Mouse (Mus musculus): Measurements from ENCODE around the gene Thbs2. TPM values are rescaled to one million over a fixed set of nuclear protein-coding genes. Genes with fewer than 3 reads are reported as not detected.

Gene Thbs2
- polyA plus RNA-seq, 1 experiment from 2014 or later = 110 TPM

DNA sequence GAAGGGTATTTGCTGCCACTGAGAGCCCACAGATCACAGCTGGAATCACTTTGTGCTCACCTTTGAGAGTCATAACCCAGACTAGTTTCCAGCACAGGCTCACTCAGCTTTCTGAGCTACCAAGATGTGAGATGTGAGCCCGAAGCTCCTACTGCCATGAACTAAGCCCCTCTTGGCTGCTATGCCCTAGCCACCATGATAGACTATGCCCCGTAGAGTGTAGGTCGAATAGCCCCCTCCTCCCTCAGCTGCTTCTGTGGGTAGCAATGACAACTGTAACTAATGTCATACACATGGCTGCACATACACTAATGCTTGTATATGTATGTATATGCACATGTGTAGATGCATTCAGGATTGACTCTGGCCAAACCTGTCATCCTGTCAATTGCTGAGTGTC lies 20.3 kb upstream of the Thbs2 start:
- Histone ChIP-seq H3K9ac (no peak overlapping the region), H3K4me1 (peaks cover 4% of the 10 kb centered on the region; the same call in 1 of the 2 replicates), H3K27ac (no peak overlapping the region), H3K4me2 (no peak overlapping the region), H3K27me3 (no peaks in the 10 kb centered on the region), H3K9me3 (no peaks in the 10 kb centered on the region), H3K4me3 (no peak overlapping the region), H3K36me3 (no peaks in the 10 kb centered on the region)
- 78% methylated on average over 3 of the region's 3 CpGs for WGBS
- ATAC-seq (ENCODE audit: insufficient number of reproducible peaks, low FRiP score, low TSS enrichment, low read depth) = no peak

DNA sequence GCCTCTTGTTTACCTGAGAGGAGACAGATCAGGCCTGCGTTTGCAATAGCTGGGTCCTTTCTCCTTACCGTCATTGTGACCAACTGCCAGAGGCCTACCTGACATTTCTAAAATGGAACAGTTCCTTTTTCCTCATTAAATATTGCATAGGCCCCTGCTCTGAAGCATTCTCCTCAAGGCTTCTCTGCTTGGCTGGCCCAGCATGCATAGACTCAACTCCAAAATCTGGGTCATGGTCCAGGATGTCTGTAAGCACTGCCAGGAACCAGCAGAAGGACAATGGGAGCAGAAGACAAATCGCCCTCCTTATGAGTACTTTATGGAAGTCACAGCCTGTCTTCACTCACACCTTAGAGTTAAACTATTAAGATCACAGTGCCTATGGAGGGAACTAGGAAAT lies 17.7 kb upstream of the Thbs2 start:
- Histone ChIP-seq H3K27me3 (no peaks in the 10 kb centered on the region), H3K9me3 (no peaks in the 10 kb centered on the region), H3K9ac (no peak overlapping the region), H3K36me3 (no peaks in the 10 kb centered on the region), H3K4me2 (no peak overlapping the region), H3K4me3 (no peak overlapping the region), H3K27ac (no peak overlapping the region), H3K4me1 (no peaks in the 10 kb centered on the region)
- WGBS = 91% methylated on average over 3 of the region's 3 CpGs
- no peak for ATAC-seq (ENCODE audit: insufficient number of reproducible peaks, low FRiP score, low TSS enrichment, low read depth)

GRCm38 (mm10) chr17:14711032-14711431 lies 17.0 kb upstream of the Thbs2 start:
- whole genome bisulfite sequencing = 60% methylated on average over 3 of the region's 3 CpGs
- no peak for ATAC-seq (ENCODE audit: insufficient number of reproducible peaks, low FRiP score, low TSS enrichment, low read depth)
- H3K27me3 ChIP-seq = no peaks in the 10 kb centered on the region

GRCm38 (mm10) chr17:14706066-14706465 lies 12.0 kb upstream of the Thbs2 start:
- H3K4me2 ChIP-seq = no peak overlapping the region
- H3K9ac ChIP-seq = no peak overlapping the region
- H3K4me1 ChIP-seq = peaks cover 4% of the 10 kb centered on the region; the same call in 1 of the 2 replicates
- H3K4me3 ChIP-seq = no peak overlapping the region
- H3K9me3 ChIP-seq = no peaks in the 10 kb centered on the region
- no peaks in the 10 kb centered on the region for H3K36me3 ChIP-seq
- no peaks in the 10 kb centered on the region for H3K27me3 ChIP-seq
- no peak for ATAC-seq (ENCODE audit: insufficient number of reproducible peaks, low FRiP score, low TSS enrichment, low read depth)
- 87% methylated on average over 4 of the region's 4 CpGs for WGBS
- H3K27ac ChIP-seq = no peak overlapping the region

More at GRCm38 (mm10) chr17:14711032-14711431, 17.0 kb upstream of the Thbs2 start:
- Histone ChIP-seq H3K4me2 (no peak overlapping the region), H3K36me3 (no peaks in the 10 kb centered on the region), H3K4me3 (no peak overlapping the region), H3K9ac (no peak overlapping the region), H3K27ac (no peak overlapping the region), H3K9me3 (no peaks in the 10 kb centered on the region), H3K4me1 (no peaks in the 10 kb centered on the region)

GRCm38 (mm10) chr17:14705466-14705865 lies 11.4 kb upstream of the Thbs2 start:
- Histone ChIP-seq H3K27me3 (no peaks in the 10 kb centered on the region), H3K36me3 (no peaks in the 10 kb centered on the region), H3K4me1 (peaks cover 6% of the 10 kb centered on the region; the same call in 1 of the 2 replicates), H3K4me2 (no peak overlapping the region), H3K9me3 (no peaks in the 10 kb centered on the region), H3K9ac (no peak overlapping the region), H3K4me3 (no peak overlapping the region), H3K27ac (no peak overlapping the region)
- whole genome bisulfite sequencing = 85% methylated on average over 2 of the region's 2 CpGs
- no peak for ATAC-seq (ENCODE audit: insufficient number of reproducible peaks, low FRiP score, low TSS enrichment, low read depth)

DNA sequence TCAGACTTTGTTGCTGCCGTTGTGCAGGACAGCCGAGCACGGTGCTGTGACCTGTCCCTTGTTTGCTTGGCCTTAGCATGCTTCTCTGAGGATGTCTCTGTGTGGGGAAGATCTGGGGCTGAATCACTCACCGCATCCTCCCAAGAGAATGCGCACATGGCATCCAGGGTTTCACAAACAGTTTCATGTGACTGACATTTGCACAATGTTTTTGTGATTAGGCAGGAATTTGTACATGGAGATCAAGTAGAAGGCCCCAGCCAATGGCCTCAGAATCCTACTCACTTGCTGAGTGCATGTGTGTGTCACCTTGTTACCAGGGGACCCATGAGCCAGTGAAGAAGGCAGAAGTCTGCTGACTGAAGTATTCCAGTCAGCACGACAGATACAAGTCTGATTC lies 9.7 kb upstream of the Thbs2 start:
- ATAC-seq (ENCODE audit: insufficient number of reproducible peaks, low FRiP score, low TSS enrichment, low read depth) = no peak
- no peaks in the 10 kb centered on the region for H3K27me3 ChIP-seq
- 79% methylated on average over 6 of the region's 6 CpGs for WGBS
- H3K4me2 ChIP-seq = no peak overlapping the region
- H3K9ac ChIP-seq = no peak overlapping the region
- H3K9me3 ChIP-seq = no peaks in the 10 kb centered on the region
- H3K4me3 ChIP-seq = no peak overlapping the region
- no peak overlapping the region for H3K27ac ChIP-seq
- H3K36me3 ChIP-seq = no peaks in the 10 kb centered on the region
- H3K4me1 ChIP-seq = peaks cover 11% of the 10 kb centered on the region; the same call in 1 of the 2 replicates

GRCm38 (mm10) chr17:14703268-14703667 lies 9.2 kb upstream of the Thbs2 start:
- WGBS = 52% methylated on average over 4 of the region's 4 CpGs
- no peak overlapping the region for H3K4me2 ChIP-seq
- H3K4me3 ChIP-seq = no peak overlapping the region
- H3K4me1 ChIP-seq = peaks cover 11% of the 10 kb centered on the region; the same call in 1 of the 2 replicates
- no peaks in the 10 kb centered on the region for H3K36me3 ChIP-seq
- H3K27me3 ChIP-seq = no peaks in the 10 kb centered on the region
- H3K9me3 ChIP-seq = no peaks in the 10 kb centered on the region
- no peak overlapping the region for H3K9ac ChIP-seq
- no peak overlapping the region for H3K27ac ChIP-seq
- no peak for ATAC-seq (ENCODE audit: insufficient number of reproducible peaks, low FRiP score, low TSS enrichment, low read depth)

DNA sequence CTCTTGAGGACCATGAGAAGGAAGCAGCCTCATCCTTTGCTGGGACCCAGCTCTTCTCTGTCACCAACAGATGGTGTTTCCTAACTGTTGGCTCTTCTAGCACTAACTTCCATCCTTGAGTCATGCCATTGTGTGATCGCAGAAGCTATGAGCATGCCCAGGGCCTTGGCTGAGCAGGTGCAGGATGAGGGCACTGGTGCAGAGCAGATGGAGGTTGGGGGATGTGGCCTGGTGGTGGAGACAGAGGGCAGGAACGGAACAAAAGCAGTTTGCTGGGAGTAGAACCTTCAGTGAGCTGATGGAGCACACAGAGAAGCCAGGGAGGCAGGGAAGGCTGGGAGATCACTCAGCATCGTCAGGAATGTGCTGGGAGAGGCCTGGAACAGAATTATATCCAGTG lies 8.7 kb upstream of the Thbs2 start:
- Histone ChIP-seq H3K36me3 (no peaks in the 10 kb centered on the region), H3K4me3 (no peak overlapping the region), H3K4me2 (no peak overlapping the region), H3K27me3 (no peaks in the 10 kb centered on the region), H3K4me1 (peaks cover 11% of the 10 kb centered on the region; the same call in 1 of the 2 replicates), H3K9ac (no peak overlapping the region), H3K9me3 (no peaks in the 10 kb centered on the region), H3K27ac (no peak overlapping the region)
- no peak for ATAC-seq (ENCODE audit: insufficient number of reproducible peaks, low FRiP score, low TSS enrichment, low read depth)
- WGBS = 62% methylated on average over 3 of the region's 3 CpGs

- H3K4me2 ChIP-seq = no peak overlapping the region
- H3K9me3 ChIP-seq = no peaks in the 10 kb centered on the region
- H3K4me3 ChIP-seq = no peak overlapping the region
- H3K27me3 ChIP-seq = no peaks in the 10 kb centered on the region
- H3K9ac ChIP-seq = no peak overlapping the region
- H3K4me1 ChIP-seq = peaks cover 11% of the 10 kb centered on the region; the same call in 1 of the 2 replicates
- no peak overlapping the region for H3K27ac ChIP-seq
- no peaks in the 10 kb centered on the region for H3K36me3 ChIP-seq
- no peak for ATAC-seq (ENCODE audit: insufficient number of reproducible peaks, low FRiP score, low TSS enrichment, low read depth)
- 59% methylated on average over 2 of the region's 2 CpGs for WGBS
Measured at GRCm38 (mm10) chr17:14701891-14702290, 7.9 kb upstream of the Thbs2 start.

- ATAC-seq (ENCODE audit: insufficient number of reproducible peaks, low FRiP score, low TSS enrichment, low read depth) = no peak
- Histone ChIP-seq H3K27ac (no peak overlapping the region; the same call in 1 of the 2 replicates), H3K4me2 (0 out of 2 replicates have a peak overlapping the region, but pooled peaks have one; percentile 14), H3K9ac (no peak overlapping the region), H3K9me3 (no peaks in the 10 kb centered on the region), H3K36me3 (no peaks in the 10 kb centered on the region), H3K4me1 (peaks cover 11% of the 10 kb centered on the region; the same call in 1 of the 2 replicates), H3K4me3 (no peak overlapping the region), H3K27me3 (no peaks in the 10 kb centered on the region)
- WGBS = 26% methylated on average over 5 of the region's 5 CpGs
Measured at GRCm38 (mm10) chr17:14700204-14700603, 6.2 kb upstream of the Thbs2 start.

DNA sequence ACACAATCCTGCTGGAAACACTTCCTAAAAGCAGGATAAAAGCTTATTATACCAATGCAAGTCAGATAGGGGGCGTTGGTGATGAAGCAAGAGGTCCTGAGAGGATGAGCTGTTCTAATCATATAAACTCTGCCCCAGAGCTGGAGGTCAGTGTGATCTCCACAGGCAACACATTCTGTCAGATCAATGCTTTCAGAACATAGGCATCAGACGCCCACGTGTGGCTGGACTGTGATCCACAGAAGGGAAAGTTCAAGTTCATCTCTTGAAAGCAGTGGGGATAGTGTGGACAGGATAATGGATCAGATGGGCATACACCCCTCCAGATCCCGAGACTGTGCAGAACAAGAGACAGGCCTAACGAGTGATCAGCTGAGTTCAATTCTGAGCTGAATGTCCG lies 4.2 kb upstream of the Thbs2 start:
- no peak overlapping the region for H3K9ac ChIP-seq
- WGBS = 64% methylated on average over 6 of the region's 6 CpGs

GRCm38 (mm10) chr17:14697096-14697495 lies 3.1 kb upstream of the Thbs2 start:
- Histone ChIP-seq H3K9ac (no peak overlapping the region), H3K36me3 (no peaks in the 10 kb centered on the region), H3K4me3 (no peak overlapping the region), H3K27ac (no peak overlapping the region), H3K4me1 (peaks cover 15% of the 10 kb centered on the region; the same call in 1 of the 2 replicates), H3K4me2 (no peak overlapping the region), H3K9me3 (no peaks in the 10 kb centered on the region), H3K27me3 (no peaks in the 10 kb centered on the region)
- ATAC-seq (ENCODE audit: insufficient number of reproducible peaks, low FRiP score, low TSS enrichment, low read depth) = no peak
- 68% methylated on average over 6 of the region's 6 CpGs for WGBS

More for the DNA sequence above, 4.2 kb upstream of the Thbs2 start:
- no peak for ATAC-seq (ENCODE audit: insufficient number of reproducible peaks, low FRiP score, low TSS enrichment, low read depth)
- Histone ChIP-seq H3K4me2 (no peak overlapping the region), H3K4me1 (peaks cover 17% of the 10 kb centered on the region; the same call in 1 of the 2 replicates), H3K36me3 (no peaks in the 10 kb centered on the region), H3K27ac (no peak overlapping the region), H3K9me3 (no peaks in the 10 kb centered on the region), H3K4me3 (no peak overlapping the region), H3K27me3 (no peaks in the 10 kb centered on the region)

DNA sequence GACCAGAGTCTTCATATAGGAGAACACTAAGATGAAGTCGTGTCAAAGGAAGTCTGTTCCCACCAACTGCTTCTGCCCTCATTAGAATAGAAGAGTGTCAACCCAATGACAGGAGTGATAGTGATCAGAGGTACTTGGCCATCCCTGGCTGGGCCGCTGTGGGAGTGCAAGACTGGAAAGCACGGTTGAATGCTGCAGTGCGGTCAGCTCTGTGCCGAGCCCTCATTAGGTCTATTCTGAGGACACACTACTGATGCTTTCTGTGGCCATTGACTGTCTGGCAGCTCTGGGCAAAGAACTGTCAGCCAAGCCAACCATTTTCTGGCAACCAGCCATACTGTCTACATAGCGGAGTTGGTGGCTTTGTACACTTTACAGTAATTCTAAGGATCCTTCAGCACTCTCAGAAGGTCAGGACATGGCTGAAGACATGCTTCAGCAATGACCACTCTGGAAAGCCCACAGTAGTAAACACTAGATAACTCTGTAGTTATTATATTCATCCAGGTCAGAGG lies 2.3 kb upstream of the Thbs2 start:
- Histone ChIP-seq H3K4me2 (no peak overlapping the region), H3K9ac (no peak overlapping the region), H3K9me3 (no peaks in the 10 kb centered on the region), H3K4me1 (peaks cover 18% of the 10 kb centered on the region), H3K27me3 (no peaks in the 10 kb centered on the region), H3K36me3 (no peaks in the 10 kb centered on the region), H3K27ac (no peak overlapping the region), H3K4me3 (no peak overlapping the region)
- ATAC-seq (ENCODE audit: insufficient number of reproducible peaks, low FRiP score, low TSS enrichment, low read depth) = no peak
- 88% methylated on average over 6 of the region's 6 CpGs for WGBS

Measured in limb, embryonic 15.5 days (tissue).